In the genomic region with DNA sequence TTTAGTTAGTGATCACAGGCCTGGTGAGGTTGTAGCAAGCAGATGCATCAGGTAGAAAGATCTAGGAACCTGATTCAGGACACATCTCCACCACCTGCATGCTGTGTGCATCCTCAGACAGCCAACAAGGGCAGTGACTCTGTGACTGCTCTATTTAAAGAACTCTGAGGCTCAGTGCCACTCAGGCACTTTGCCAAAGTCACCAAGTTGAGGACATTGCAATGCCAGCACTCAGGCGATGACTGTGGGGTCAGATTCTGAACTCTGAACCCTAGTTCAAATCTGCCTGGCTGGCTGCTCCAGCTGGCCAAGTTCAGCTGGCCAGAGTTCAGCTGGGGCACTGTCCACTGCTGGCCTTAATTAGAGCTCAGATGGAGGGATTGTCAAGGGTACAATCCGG, we compare ENCODE assay signal across 10 mouse cellular contexts. TPM values are rescaled to one million over a fixed set of nuclear protein-coding genes. Genes with fewer than 3 reads are reported as not detected.
DNase-seq lines count a peak whose midpoint lies in the region; ATAC-seq and TF ChIP-seq lines count a peak whose summit lies in the region.
"Had no signal": no experiment of that assay in that cellular context is flagged by ENCODE, and none has a peak within 500 bp of the region (broad histone marks: within the 10 kb centered on the region; RNA-seq: fewer than 3 reads in every experiment).

No protein-coding gene starts in this region.

- H3K4me3 ChIP-seq in kidney, embryonic 14.5 days (ENCODE audit: low read length): no peak overlapping the region
- H3K4me3 ChIP-seq in myocyte: no peak overlapping the region
- no peak overlapping the region for H3K4me3 ChIP-seq in hindbrain, embryonic 13.5 days
- H3K4me3 ChIP-seq: embryonic facial prominence, embryonic 13.5 days had no signal

- no peaks in the 10 kb centered on the region for H3K36me3 ChIP-seq in kidney, embryonic 14.5 days (ENCODE audit: control insufficient read depth, insufficient read depth, low read length)
- H3K36me3 ChIP-seq in myocyte (ENCODE audit: control insufficient read depth, insufficient read depth): no peaks in the 10 kb centered on the region
- H3K36me3 ChIP-seq in hindbrain, embryonic 13.5 days: no peaks in the 10 kb centered on the region
- H3K36me3 ChIP-seq: embryonic facial prominence, embryonic 13.5 days; G1E had no signal

- TF ChIP-seq POLR2A in myocyte (IDR thresholded peaks at IDR 0.05; ENCODE audit: insufficient read length, low read depth): no peak

- H3K27ac ChIP-seq in kidney, embryonic 14.5 days (ENCODE audit: low read depth, low read length): no peak overlapping the region
- no peak overlapping the region for H3K27ac ChIP-seq in hindbrain, embryonic 13.5 days
- H3K27ac ChIP-seq: embryonic facial prominence, embryonic 13.5 days had no signal

- no peak overlapping the region for H3ac ChIP-seq in myocyte (ENCODE audit: control insufficient read depth, insufficient read length)

- H3K9ac ChIP-seq in kidney, embryonic 14.5 days (ENCODE audit: low read depth, low read length): no peak overlapping the region
- H3K9ac ChIP-seq in hindbrain, embryonic 13.5 days: no peak overlapping the region
- H3K9ac ChIP-seq: embryonic facial prominence, embryonic 13.5 days had no signal

- H3K4me1 ChIP-seq in kidney, embryonic 14.5 days (ENCODE audit: control insufficient read depth, insufficient read depth, low read length): no peaks in the 10 kb centered on the region
- H3K4me1 ChIP-seq in hindbrain, embryonic 13.5 days (replicated peaks): no peaks in the 10 kb centered on the region

- no peaks in the 10 kb centered on the region for H3K9me3 ChIP-seq in kidney, embryonic 14.5 days (ENCODE audit: control insufficient read depth, low read length)
- no peaks in the 10 kb centered on the region for H3K9me3 ChIP-seq in hindbrain, embryonic 13.5 days
- H3K9me3 ChIP-seq: embryonic facial prominence, embryonic 13.5 days; G1E had no signal

- no peaks in the 10 kb centered on the region for H3K27me3 ChIP-seq in kidney, embryonic 14.5 days (ENCODE audit: control insufficient read depth, insufficient read depth, low read length)
- peaks cover 2% of the 10 kb centered on the region for H3K27me3 ChIP-seq in myocyte (ENCODE audit: control insufficient read depth, insufficient read depth, insufficient read length)
- no peaks in the 10 kb centered on the region for H3K27me3 ChIP-seq in hindbrain, embryonic 13.5 days
- H3K27me3 ChIP-seq: embryonic facial prominence, embryonic 13.5 days had no signal

- H3K4me2 ChIP-seq in kidney, embryonic 14.5 days (replicated peaks; ENCODE audit: low read depth, low read length): no peak overlapping the region
- H3K4me2 ChIP-seq in myocyte (ENCODE audit: low read depth): peak overlapping the region; percentile 68
- H3K4me2 ChIP-seq in hindbrain, embryonic 13.5 days: no peak overlapping the region
- H3K4me2 ChIP-seq: embryonic facial prominence, embryonic 13.5 days had no signal

- H3K79me2 ChIP-seq in myocyte (ENCODE audit: control insufficient read depth, insufficient read depth): no peaks in the 10 kb centered on the region

- WGBS in kidney, embryonic 14.5 days: 76% methylated on average over 2 of the region's 2 CpGs
- 89% methylated on average over 2 of the region's 2 CpGs for WGBS in hindbrain, embryonic 13.5 days

- ATAC-seq in kidney, embryonic 14.5 days (ENCODE audit: low FRiP score, low TSS enrichment): no peak
- ATAC-seq in hindbrain, embryonic 13.5 days (ENCODE audit: low FRiP score): no peak

- intact Hi-C loops in heart, postnatal 36 days (cut with DNase I): loop anchor here (1.0 kb wide), 1 partner anchor 23 kb away; no protein-coding TSS in a partner anchor

- peak; percentile 95 for DNase-seq in kidney, adult 11 months
- DNase-seq in brain, adult 2 months (ENCODE audit: low read depth, low spot score): peak; percentile 43
- DNase-seq in heart, postnatal 36 days: peak; percentile 64 to 66
- no peak for DNase-seq in frontal cortex, postnatal 36 days (ENCODE audit: low spot score in 2 of 2)
- DNase-seq in urinary bladder, postnatal 10 days (ENCODE audit: low spot score): no peak

TF ChIP-seq in myocyte, 11 proteins besides CTCF, POLR2A, EP300 and RAD21:
- TF ChIP-seq TCF3 (IDR thresholded peaks at IDR 0.05; ENCODE audit: insufficient read length, low read depth): no peak
- no peak for TF ChIP-seq POLR2AphosphoS2 (IDR thresholded peaks at IDR 0.05; ENCODE audit: insufficient read length, low read depth)
- no peak for TF ChIP-seq SRF (IDR thresholded peaks at IDR 0.05; ENCODE audit: control insufficient read depth, insufficient read length, low read depth)
- no peak for TF ChIP-seq USF1 (IDR thresholded peaks at IDR 0.05; ENCODE audit: low read depth)
- no peak for TF ChIP-seq CEBPB (IDR thresholded peaks at IDR 0.05; ENCODE audit: insufficient read depth, poor library complexity, severe bottlenecking)

RNA-seq across cellular contexts. Expression of a gene that starts 22.3 kb away (rescaled TPM):
- 53.7 and 61.2 TPM in 2 replicates for polyA plus RNA-seq in kidney, embryonic 14.5 days (2014; fragmentation: Nextera tagmentation; extraction: Ambion mirVana)
- total RNA-seq in heart, postnatal 36 days (2021): 100 to 1,000 TPM; 281 to 377 TPM
- polyA plus RNA-seq in myocyte (2012; fragmentation: generic; extraction: Trizol): 292 TPM
- polyA plus RNA-seq in hindbrain, embryonic 13.5 days (2015; fragmentation: Nextera tagmentation; extraction: Ambion mirVana): 55.8 and 59.3 TPM in 2 replicates

RNA-seq across cellular contexts. Expression of a gene that starts 34.9 kb away (rescaled TPM):
- 0.39 and 0.51 TPM in 2 replicates for polyA plus RNA-seq in kidney, embryonic 14.5 days (2014; fragmentation: Nextera tagmentation; extraction: Ambion mirVana)
- total RNA-seq in heart, postnatal 36 days (2021): under 1 TPM; 0.33 to 0.38 TPM
- 0.04 TPM for polyA plus RNA-seq in myocyte (2012; fragmentation: generic; extraction: Trizol)
- polyA plus RNA-seq in hindbrain, embryonic 13.5 days (2015; fragmentation: Nextera tagmentation; extraction: Ambion mirVana): 0.14 and 0.19 TPM in 2 replicates
- polyA plus RNA-seq: G1E had no signal

Comparison
In these comparisons a context has a peak if more than half of its experiments do, and no peak if none do; other contexts are left out.
1. DNase-seq: peak in kidney, adult 11 months (single experiment), brain, adult 2 months (single experiment) and heart, postnatal 36 days (2 of 2); none in frontal cortex, postnatal 36 days (0 of 2) and urinary bladder, postnatal 10 days (single experiment).